In genomic region chr8:93221896-93222295, GRCm38 (mm10) we compare ENCODE assay signal across 22 mouse cellular contexts. TPM values are rescaled to one million over a fixed set of nuclear protein-coding genes. Genes with fewer than 3 reads are reported as not detected.
"Had no signal": no experiment of that assay in that cellular context is flagged by ENCODE, and none has a peak within 500 bp of the region (broad histone marks: within the 10 kb centered on the region; RNA-seq: fewer than 3 reads in every experiment).

No protein-coding gene starts in this region.

- H3K4me1 ChIP-seq: midbrain, embryonic 10.5 days; midbrain, embryonic 12.5 days; neural tube, embryonic 13.5 days had no signal

- H3K9ac ChIP-seq: lung, embryonic 14.5 days; midbrain, embryonic 12.5 days; neural tube, embryonic 13.5 days; neural tube, embryonic 15.5 days had no signal

- H3K27ac ChIP-seq: midbrain, embryonic 10.5 days; midbrain, embryonic 12.5 days; neural tube, embryonic 13.5 days; neural tube, embryonic 15.5 days had no signal

- H3K36me3 ChIP-seq: midbrain, embryonic 10.5 days; midbrain, embryonic 12.5 days; neural tube, embryonic 13.5 days; neural tube, embryonic 15.5 days had no signal

- H3K9me3 ChIP-seq: midbrain, embryonic 10.5 days; midbrain, embryonic 12.5 days; neural tube, embryonic 13.5 days; neural tube, embryonic 15.5 days had no signal

- ATAC-seq: midbrain, embryonic 16.5 days had no signal

- H3K4me2 ChIP-seq: lung, embryonic 14.5 days; midbrain, embryonic 12.5 days; neural tube, embryonic 13.5 days; neural tube, embryonic 15.5 days had no signal

- H3K4me3 ChIP-seq: midbrain, embryonic 10.5 days; midbrain, embryonic 12.5 days; myocyte; neural tube, embryonic 13.5 days; neural tube, embryonic 15.5 days had no signal

- DNase-seq: lung, embryonic 14.5 days; lung, postnatal 10 days; lung, postnatal 4 days; midbrain, embryonic 14.5 days; retina, postnatal 1 day; right cerebral cortex, adult 18-20 months; right cerebral cortex, postnatal 25 days; right cerebral cortex, postnatal 4 days; spleen, adult 18-20 months; thymus, adult 18-20 months; thymus, postnatal 14 days; thymus, postnatal 36 days had no signal

- H3K27me3 ChIP-seq: midbrain, embryonic 12.5 days; neural tube, embryonic 13.5 days; neural tube, embryonic 15.5 days had no signal

RNA-seq across cellular contexts. Expression of gene Ces1e, which starts 7.5 kb away (rescaled TPM):
- total RNA-seq: megakaryocyte, adult 5-6 weeks; megakaryocyte-erythroid progenitor cell, adult 5-6 weeks had no signal
- polyA plus RNA-seq: midbrain, embryonic 10.5 days; midbrain, embryonic 12.5 days; midbrain, embryonic 14.5 days; midbrain, embryonic 16.5 days; myocyte; neural tube, embryonic 11.5 days; neural tube, embryonic 13.5 days; neural tube, embryonic 15.5 days had no signal

RNA-seq across cellular contexts. Expression of gene Ces1d, which starts 24.3 kb away (rescaled TPM):
- total RNA-seq: megakaryocyte-erythroid progenitor cell, adult 5-6 weeks had no signal
- polyA plus RNA-seq: midbrain, embryonic 10.5 days; midbrain, embryonic 14.5 days; myocyte had no signal

RNA-seq across cellular contexts. Expression of gene Ces1f, which starts 57.7 kb away (rescaled TPM):
- total RNA-seq: megakaryocyte, adult 5-6 weeks; megakaryocyte-erythroid progenitor cell, adult 5-6 weeks had no signal
- polyA plus RNA-seq: midbrain, embryonic 10.5 days; midbrain, embryonic 12.5 days; midbrain, embryonic 14.5 days; midbrain, embryonic 16.5 days; myocyte; neural tube, embryonic 11.5 days; neural tube, embryonic 13.5 days; neural tube, embryonic 15.5 days; stomach, embryonic 14.5 days had no signal
